Mouse (Mus musculus) layer of hippocampus, adult 11-12 months (tissue): ENCODE measurements around the gene Dchs2.
A peak's percentile ranks its signal among the peaks of the same experiment; 100 is the strongest.

ENCODE experiments used
- DNase-seq: peaks from one replicate; pipeline ENCODE4 v3.0.0; 2022; ENCODE audit warnings: low spot score

Gene Dchs2

GRCm38 (mm10) chr3:83155600-83155999 is 27.9 kb downstream of the Dchs2 start:
- DNase-seq: no peak

- no peak for DNase-seq
Measured at GRCm38 (mm10) chr3:83156165-83156564, 28.4 kb downstream of the Dchs2 start.

- no peak for DNase-seq
Measured at GRCm38 (mm10) chr3:83161542-83162231, 33.9 kb downstream of the Dchs2 start.

- no peak for DNase-seq
Measured at GRCm38 (mm10) chr3:83163676-83164075, 35.9 kb downstream of the Dchs2 start.

- DNase-seq: no peak
Measured at GRCm38 (mm10) chr3:83185527-83185926, 57.8 kb downstream of the Dchs2 start.

- DNase-seq: no peak
Measured at GRCm38 (mm10) chr3:83191271-83191670, 63.5 kb downstream of the Dchs2 start.

- peak; percentile 22 for DNase-seq
Measured at GRCm38 (mm10) chr3:83192401-83192800, 64.7 kb downstream of the Dchs2 start.

- DNase-seq: no peak
Measured at GRCm38 (mm10) chr3:83194911-83195310, 67.2 kb downstream of the Dchs2 start.

- DNase-seq: no peak
Measured at GRCm38 (mm10) chr3:83201286-83201980, 73.7 kb downstream of the Dchs2 start.

- DNase-seq: no peak
Measured at GRCm38 (mm10) chr3:83205073-83205668, 77.4 kb downstream of the Dchs2 start.

GRCm38 (mm10) chr3:83209646-83210045 is 81.9 kb downstream of the Dchs2 start:
- no peak for DNase-seq

GRCm38 (mm10) chr3:83210210-83210609 is 82.5 kb downstream of the Dchs2 start:
- no peak for DNase-seq

GRCm38 (mm10) chr3:83211939-83212338 is 84.2 kb downstream of the Dchs2 start:
- no peak for DNase-seq

GRCm38 (mm10) chr3:83212578-83212977 is 84.8 kb downstream of the Dchs2 start:
- DNase-seq: peak; percentile 25

GRCm38 (mm10) chr3:83218059-83218458 is 90.3 kb downstream of the Dchs2 start:
- DNase-seq: no peak

GRCm38 (mm10) chr3:83220101-83220500 is 92.4 kb downstream of the Dchs2 start:
- DNase-seq: peak; percentile 28

GRCm38 (mm10) chr3:83222125-83222524 is 94.4 kb downstream of the Dchs2 start:
- peak; percentile 71 for DNase-seq

- no peak for DNase-seq
Measured at GRCm38 (mm10) chr3:83228383-83228782, 100.6 kb downstream of the Dchs2 start.

- no peak for DNase-seq
Measured at GRCm38 (mm10) chr3:83230326-83230725, 102.6 kb downstream of the Dchs2 start.

GRCm38 (mm10) chr3:83234457-83234856 is 106.7 kb downstream of the Dchs2 start:
- DNase-seq: no peak

GRCm38 (mm10) chr3:83235061-83235460 is 107.3 kb downstream of the Dchs2 start:
- no peak for DNase-seq

- no peak for DNase-seq
Measured at GRCm38 (mm10) chr3:83246536-83246935, 118.8 kb downstream of the Dchs2 start.

GRCm38 (mm10) chr3:83250001-83250545 is 122.3 kb downstream of the Dchs2 start:
- DNase-seq: no peak
